Mouse (Mus musculus): ENCODE data around the gene Ccnl1.
A peak's percentile ranks its signal among the peaks of the same experiment; 100 is the strongest.

Gene Ccnl1

DNA sequence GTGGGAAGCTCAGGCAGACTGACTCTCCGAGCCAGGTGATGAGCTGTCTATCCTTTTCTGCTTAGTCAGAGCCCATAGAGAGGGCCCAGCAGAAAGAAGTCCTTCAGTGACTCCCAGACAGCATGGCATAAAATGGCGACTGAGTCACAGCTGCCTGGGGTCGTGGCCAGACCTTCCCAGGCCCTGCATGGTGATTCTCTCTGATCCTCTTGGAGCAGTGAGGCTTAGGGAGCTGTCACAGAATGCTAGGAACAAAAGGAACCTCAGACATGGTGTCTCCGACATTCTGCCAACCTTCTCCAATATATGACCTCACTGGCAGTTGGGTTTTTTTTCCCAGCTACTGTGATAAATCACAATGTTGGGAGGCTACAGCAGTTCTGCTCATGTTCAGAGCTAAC is 30.9 kb downstream of the Ccnl1 start:
- DNase-seq (ENCODE audit: inconsistent ontology term): peak; percentile 52

DNA sequence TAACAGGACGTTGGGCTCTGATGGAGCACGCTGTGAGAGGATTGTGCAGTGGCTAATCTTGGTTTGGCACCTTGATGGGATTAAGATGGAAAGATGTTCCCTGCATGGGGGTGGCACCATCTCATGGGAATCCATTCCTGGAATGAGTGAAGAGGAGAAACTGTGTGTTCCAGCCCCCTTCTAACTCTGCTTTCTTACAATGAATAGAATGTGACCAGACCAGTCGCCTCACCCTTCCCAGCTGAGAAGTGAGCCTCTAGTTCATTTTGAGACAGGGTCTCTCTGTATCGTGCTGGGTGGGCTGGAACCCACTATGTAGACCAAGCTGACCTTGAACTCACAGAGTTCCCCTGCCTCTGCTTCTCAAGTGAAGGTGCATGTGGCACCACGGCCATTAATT is 31.6 kb downstream of the Ccnl1 start:
- DNase-seq (ENCODE audit: inconsistent ontology term): no peak

DNA sequence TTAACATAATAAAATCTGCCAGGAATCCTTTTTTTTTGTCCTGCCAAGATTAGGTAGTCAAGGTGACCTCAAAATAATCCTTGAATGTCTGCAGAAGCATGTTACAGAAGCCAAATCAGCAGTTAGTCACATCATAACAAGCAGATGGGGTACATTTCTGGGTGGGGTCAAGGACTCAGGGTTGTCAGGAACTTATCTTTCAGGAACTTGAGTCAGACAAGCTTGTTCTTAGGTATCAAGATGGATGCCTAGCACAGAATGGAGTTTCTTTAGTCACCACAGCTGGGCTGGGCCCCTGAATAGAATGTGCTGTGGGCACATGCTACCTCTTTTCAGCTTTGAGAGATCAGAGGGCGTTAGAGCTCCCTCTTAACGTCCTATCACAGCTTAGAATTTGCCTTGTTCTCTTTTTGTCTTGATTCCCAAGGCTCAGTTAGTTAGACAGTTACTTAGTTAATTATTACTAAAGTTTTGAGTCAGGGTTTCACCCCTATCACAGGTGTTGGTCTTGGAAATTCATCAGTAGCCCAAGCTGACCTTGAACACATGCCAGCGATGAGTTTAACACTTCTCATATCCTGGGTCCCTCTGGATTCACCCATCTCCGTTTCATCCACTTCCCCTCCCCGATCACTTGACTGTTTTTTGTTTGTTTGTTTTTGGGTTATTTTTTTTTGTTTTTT is 32.9 kb downstream of the Ccnl1 start:
- DNase-seq (ENCODE audit: inconsistent ontology term): no peak

DNA sequence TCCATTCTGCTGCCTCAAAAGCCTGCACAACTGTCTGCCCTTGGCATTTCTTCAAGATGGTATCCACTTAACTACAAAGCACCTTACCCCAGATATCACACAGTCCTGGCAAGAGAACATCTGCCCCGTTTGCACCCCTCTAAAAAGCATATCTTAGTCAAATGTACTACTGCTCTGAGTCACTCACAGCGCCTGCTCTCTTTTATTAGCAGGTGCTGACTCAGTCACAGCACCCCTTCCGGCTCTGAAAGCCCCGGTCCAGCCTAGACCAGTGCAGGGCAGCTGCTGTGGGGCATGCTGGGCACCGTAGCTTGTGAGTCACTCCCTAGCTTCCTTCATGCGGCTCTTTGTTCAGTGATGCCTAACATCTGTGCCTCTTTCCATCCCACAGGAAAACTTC is 35.6 kb downstream of the Ccnl1 start:
- DNase-seq (ENCODE audit: inconsistent ontology term): peak; percentile 69

DNA sequence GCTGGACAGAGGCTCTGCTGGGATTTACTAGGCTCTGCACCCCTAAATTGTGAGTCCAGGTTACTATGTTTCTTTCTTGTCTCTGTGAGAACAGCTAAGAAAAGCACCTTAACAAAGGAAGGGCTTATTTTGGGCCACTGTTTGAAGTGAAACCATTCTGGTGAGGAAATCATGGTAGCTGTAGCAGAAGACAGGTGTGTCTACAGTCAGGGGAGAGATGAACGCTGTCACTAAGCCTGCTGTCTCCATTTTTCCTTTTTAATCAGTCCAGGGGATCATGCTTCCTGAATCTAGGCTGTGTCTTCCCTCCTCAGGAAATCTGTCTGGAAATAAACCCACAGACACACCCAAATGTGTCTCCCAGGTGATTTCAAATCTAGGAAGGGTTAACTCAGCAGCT is 36.4 kb downstream of the Ccnl1 start:
- DNase-seq (ENCODE audit: inconsistent ontology term): no peak

DNA sequence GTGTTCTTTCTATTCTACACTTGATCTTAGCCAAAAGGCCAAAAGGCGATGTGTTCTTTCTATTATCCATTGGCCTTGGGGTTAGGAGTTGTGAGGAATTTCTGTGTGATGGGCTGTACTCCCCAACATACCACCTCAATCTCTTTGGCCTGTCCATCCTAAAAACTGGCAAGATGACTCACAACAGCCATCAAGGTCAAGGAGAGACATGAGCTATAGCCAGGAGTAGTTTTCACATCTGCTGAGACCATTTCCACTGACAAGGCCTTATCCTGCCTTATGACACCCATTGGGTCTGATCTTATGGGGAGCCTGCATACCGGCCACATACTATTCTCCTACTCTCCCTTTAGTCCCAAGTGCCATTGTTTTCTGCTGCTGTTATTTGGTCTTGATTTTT is 39.0 kb downstream of the Ccnl1 start:
- DNase-seq (ENCODE audit: inconsistent ontology term): no peak

DNA sequence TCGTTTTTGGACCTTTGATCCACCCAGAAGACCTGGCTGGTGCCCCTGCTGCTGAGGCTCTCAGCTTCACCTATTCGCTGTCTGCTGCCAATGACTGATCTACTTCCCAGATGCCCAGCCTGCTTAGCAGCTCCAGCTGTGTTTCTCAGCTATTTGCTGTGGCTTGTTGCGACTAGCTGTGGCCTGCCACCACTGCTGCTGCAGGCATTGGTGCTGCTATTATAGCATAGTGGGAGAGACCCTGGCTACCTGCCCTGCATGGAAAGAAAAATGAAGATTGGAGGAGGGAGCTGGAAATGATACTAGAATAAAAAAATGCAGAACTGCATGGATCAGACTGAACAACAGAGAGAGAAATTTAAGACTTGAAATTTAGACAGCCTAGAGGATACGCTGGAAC is 45.1 kb downstream of the Ccnl1 start:
- no peak for DNase-seq (ENCODE audit: inconsistent ontology term)

DNA sequence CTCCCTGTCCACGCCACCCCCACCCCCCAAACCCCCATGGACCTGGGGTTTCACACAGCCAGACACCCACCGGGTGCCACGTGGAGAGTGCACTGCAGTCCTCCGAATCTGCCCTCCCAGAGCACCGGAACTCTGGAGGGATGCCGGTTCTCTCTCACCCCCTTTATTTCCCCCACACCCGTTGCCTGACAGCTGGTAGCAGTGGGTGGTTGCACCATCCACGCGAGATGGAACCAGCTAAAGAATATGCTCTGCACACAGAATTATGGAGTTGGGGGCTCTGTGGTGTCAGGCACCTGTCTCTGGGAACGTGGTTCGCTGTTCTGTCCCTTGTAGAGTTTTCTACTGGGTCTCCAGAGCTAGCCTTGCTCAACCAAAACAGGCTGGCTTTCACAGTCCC is 45.8 kb downstream of the Ccnl1 start:
- DNase-seq (ENCODE audit: inconsistent ontology term): no peak

DNA sequence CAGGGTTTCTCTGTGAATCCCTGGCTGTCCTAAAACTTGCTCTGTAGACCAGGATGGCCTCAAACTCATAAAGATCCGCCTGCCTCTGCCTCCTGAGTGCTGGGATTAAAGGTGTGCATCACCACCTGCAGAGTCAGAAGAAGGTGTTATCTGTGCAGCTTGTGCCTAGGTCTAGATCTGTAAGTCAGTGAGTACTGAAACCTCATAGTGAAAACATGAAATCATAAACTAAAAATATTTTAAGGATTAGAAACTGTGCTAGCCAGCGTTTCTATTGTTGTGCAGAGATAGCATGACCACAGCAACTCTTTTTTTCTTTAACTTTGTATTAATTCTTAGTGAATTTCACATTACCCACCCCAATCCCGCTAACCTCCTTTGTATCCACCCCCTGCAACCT is 46.8 kb downstream of the Ccnl1 start:
- DNase-seq (ENCODE audit: inconsistent ontology term): no peak

DNA sequence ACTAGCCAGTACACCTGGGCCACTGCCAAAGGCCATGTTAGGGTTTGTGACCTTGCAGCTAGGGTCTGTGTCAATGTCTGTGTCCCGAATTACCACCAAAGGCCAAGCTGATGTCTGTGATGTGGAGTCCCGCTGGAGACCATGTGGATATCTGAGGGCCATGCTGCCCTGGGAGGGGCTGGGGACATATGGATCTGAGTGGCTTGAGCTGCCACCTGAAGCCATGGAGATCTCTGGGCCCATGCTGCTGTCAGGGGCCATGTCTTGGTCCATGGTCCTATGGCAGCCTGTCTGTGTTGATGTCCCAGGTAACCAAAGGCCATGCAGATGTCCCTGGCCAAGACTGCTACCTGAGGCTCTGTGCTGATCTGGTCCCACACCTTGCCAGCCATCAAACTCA is 48.6 kb downstream of the Ccnl1 start:
- DNase-seq (ENCODE audit: inconsistent ontology term): no peak

DNA sequence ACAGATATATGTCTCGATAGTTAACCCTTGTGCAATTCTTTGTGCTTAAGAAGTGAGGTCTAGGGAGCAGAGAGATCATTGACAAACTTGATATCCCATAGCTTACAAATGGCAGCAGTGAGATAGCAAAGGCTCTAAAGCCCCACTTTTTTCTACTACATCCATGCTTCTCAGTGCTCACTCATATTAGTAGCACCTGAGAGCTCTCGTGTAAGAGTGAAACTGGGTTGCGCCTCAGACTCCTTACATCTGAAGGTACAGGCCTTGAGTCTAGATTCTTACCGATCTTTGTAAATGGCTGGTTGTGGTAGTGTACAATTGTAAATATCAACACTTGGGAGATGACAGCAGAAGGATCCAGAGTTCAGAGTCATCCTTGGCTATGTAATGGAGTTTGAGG is 50.5 kb downstream of the Ccnl1 start:
- no peak for DNase-seq (ENCODE audit: inconsistent ontology term)

DNA sequence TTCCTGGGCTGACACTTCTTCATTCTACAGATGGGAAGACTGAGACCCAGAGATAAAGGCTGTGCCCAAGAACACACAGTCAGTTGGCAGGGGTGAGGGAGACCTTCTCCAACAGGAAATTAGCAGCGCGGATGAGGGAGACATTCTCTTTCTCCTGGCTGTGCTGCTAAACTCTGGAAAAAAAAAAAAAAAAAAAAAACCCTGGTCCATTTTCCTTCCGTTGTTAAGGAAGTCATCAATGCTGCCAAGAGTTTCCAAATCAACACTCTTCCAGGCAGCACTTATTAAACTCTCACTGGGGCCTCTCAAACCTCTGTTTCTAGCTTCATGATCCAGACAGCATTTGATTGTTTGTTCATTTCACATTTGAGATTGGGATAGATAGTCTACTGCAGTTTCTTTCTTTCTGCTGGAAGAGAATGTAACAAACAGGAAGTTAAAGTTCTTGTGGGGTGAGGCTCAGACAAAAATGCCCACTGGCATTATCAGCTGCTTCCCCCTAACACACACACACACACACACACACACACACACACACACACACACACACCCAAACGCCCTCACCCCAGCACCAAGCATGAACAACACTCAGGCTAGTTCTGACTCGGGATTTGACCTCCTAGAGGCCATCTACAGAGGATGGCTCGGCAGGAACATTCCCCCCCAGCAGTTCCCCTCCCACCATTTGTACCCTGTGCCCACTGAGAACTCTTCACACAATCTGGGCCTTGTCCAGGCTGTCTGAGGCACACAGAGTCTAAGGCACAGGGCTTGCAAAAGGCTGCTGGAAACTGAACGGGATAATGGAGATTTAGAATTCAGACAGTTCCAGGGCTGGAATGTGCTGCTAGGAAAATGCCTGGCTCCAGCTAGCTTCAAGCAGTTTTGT is 52.5 kb downstream of the Ccnl1 start:
- DNase-seq (ENCODE audit: inconsistent ontology term): no peak

DNA sequence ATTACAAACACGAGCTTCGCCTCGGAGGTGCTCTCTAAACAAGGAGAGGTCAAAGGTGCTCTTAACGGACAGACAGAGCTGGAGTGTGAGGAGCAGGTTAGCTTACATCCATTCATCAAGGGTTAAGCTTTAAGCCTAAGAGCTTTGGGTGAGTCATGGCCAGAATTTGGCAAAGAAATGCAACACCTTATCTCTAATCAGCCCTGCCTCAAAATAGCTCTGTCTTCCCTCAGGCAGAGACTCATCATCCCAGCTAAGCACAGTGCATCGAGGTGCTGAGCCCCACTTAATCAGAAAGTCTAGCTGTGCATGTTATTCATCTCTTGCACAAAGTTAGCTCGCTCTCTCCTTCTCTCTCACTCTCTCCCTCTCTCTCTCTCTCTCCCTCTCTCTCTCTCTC is 53.3 kb downstream of the Ccnl1 start:
- peak; percentile 31 for DNase-seq (ENCODE audit: inconsistent ontology term)

DNA sequence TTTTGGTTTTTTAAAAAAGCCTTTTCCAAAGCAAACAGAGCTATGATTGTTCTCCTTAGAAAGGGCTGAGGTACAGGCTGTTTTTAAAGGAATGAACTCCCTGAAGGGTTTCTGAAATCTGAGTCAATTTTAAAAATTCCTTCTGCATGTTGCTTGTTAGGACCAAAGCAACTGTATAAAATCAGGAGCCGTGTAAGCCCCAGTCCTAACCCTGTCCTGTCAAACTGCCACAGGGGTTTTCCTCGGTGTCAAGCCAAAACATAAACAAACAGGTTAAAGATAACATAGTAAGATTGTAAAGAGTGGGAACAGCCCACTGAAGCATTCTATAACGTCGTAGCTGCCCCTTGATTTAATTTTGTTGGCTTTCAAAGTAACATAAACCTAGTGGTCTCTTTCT is 53.9 kb downstream of the Ccnl1 start:
- DNase-seq (ENCODE audit: inconsistent ontology term): peak; percentile 11

DNA sequence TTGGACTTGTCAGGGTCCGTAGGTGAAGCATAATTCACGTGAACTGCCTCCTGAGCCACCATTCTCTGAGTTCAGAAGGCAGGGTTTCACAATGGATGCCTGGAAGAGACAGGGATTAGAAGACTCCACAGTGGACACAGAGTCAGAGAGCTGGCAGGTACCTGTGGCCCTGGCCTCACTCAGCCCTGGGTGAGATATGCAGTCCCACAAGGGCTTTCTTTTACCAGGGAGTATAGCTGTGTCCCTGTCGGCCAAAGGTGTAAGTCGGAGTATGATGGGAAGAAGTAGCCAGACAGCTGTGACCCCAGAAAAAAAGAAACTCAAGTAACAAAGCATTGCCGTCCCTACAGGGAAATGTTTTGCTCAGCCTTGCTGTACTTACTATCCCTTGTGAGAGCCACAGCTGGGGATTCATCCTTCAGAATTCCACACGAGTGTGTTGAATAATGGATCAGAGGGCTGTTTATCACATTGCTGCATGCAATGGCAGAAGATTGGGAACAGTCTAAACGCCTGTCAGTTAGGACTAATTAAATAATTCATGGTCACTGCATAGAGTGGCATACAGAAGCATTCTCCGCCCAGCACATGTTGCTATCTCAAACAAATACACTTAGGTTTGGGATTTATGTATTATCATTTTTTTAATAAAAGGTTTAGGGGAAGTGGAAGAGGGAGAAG is 59.3 kb downstream of the Ccnl1 start:
- no peak for DNase-seq (ENCODE audit: inconsistent ontology term)

DNA sequence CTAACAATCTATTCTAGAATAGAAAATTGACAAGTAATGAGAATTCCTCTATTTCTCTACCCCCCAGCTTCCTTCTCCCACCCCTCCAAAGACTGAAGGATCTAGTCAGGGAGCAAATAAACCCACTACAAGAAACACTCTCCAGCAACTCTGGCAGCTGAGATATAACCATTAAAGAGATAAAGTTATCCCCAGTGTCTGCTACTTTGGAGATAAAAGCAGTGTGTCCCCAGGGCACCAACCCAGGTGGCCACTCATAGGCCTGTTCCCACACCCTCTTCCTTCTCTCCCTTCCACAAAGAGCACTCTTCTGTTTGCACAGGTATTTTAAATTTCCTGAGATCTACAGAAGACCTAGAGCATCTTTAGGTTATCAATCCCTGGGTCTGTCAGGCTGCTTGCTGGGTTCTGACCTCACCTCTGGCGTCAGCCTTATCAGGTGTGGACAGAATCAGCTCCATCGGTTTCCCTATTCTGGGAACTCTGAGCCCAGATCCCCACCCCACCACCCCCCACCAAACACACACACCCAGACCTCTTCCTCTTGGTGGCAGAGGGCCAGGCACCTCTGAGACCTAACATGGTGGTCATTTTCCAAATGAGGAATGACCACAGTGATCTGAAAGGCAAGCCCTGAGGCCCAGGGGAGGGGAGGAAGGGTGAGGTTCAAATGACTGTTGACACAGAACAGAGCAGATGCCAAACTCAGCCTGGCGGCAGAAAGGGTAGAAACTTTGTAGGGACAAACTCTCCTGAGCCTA is 60.6 kb downstream of the Ccnl1 start:
- DNase-seq (ENCODE audit: inconsistent ontology term): no peak

All from Muller cell, postnatal 12 days (primary cell).